Mouse (Mus musculus) activated CD4-positive, CD25-positive, alpha-beta regulatory T cell (primary cell): ENCODE results near the gene Nmur2. TPM values are rescaled to one million over a fixed set of nuclear protein-coding genes. Genes with fewer than 3 reads are reported as not detected.

Source experiments
- polyA plus RNA-seq, 2 experiments: library from polyadenylated mRNA; unstranded; fragments of 100-300 nt; shearing (Covaris generic); gene quantifications; one replicate each; pipeline ENCODE4 v1.2.1; 2017

Gene Nmur2
- not detected for polyA plus RNA-seq

GRCm38 (mm10) chr11:56040917-56041316 lies at the start of gene Nmur2:
TSS of gene Nmur2 (minus strand) at chr11:56041010.

